Mouse (Mus musculus) MEL (cell line): Measurements from ENCODE around the gene Gm20388. TPM values are rescaled to one million over a fixed set of nuclear protein-coding genes. Genes with fewer than 3 reads are reported as not detected.

Experiments
- DNase-seq: peaks from one replicate; pipeline ENCODE4 v3.0.0; 2011; ENCODE audit warnings: low read depth, low spot score
- H3K27ac ChIP-seq: 2 replicates; pipeline ENCODE4 v1.5.1; 2012; ENCODE audit warnings: low read depth, mild to moderate bottlenecking, control low read depth, low read length, moderate library complexity; ENCODE audit not compliant: control insufficient read depth
- H3K27me3 ChIP-seq, 2 experiments: fragments of 150-350 bp in 1 of 2; sonication (generic) in 1 of 2; 2 replicates each; pipeline ENCODE4 v1.6.1; 2012; ENCODE audit warnings: low read length in 2 of 2, mild to moderate bottlenecking in 2 of 2, improper control_type of control experiment in 1 of 2, moderate library complexity in 1 of 2; ENCODE audit not compliant: insufficient read depth in 2 of 2, control insufficient read depth in 1 of 2
- H3K36me3 ChIP-seq, 2 experiments: 2 replicates each; pipeline ENCODE4 v1.6.1; 2012 to 2014; ENCODE audit warnings: low read length in 2 of 2, improper control_type of control experiment in 1 of 2, inconsistent platforms in 1 of 2, mild to moderate bottlenecking in 1 of 2; ENCODE audit not compliant: insufficient read depth in 2 of 2, control insufficient read depth in 1 of 2
- H3K4me1 ChIP-seq, 2 experiments: fragments of 150-350 bp in 1 of 2; sonication (generic) in 1 of 2; 2 replicates each; pipeline ENCODE4 v1.6.1; 2012; ENCODE audit warnings: low read length in 2 of 2, improper control_type of control experiment in 1 of 2, mild to moderate bottlenecking in 1 of 2; ENCODE audit not compliant: insufficient read depth in 2 of 2, control insufficient read depth in 1 of 2
- H3K4me3 ChIP-seq, 2 experiments: fragments of 150-350 bp in 1 of 2; sonication (generic) in 1 of 2; 2 replicates each; pipeline ENCODE4 v1.5.1; 2012; ENCODE audit warnings: low read depth in 2 of 2, low read length in 2 of 2, mild to moderate bottlenecking in 2 of 2, moderate library complexity in 2 of 2, control low read depth in 1 of 2, improper control_type of control experiment in 1 of 2; ENCODE audit not compliant: control insufficient read depth in 1 of 2, insufficient read depth in 1 of 2
- H3K79me2 ChIP-seq: 2 replicates; pipeline ENCODE4 v1.6.1; 2012; ENCODE audit warnings: mild to moderate bottlenecking, low read length, moderate library complexity; ENCODE audit not compliant: control insufficient read depth, poor library complexity, insufficient read depth
- H3K9ac ChIP-seq: 2 replicates; pipeline ENCODE4 v1.6.1; 2012; ENCODE audit warnings: low read depth, mild to moderate bottlenecking, control low read depth, low read length, moderate library complexity; ENCODE audit not compliant: control insufficient read depth, poor library complexity, severe bottlenecking
- H3K9me3 ChIP-seq: fragments of 150-350 bp; sonication (generic); replicated peaks from 2 replicates; pipeline ENCODE4 v1.6.1; 2012; ENCODE audit warnings: mild to moderate bottlenecking, low read length, improper control_type of control experiment, moderate library complexity; ENCODE audit not compliant: insufficient read depth
- CHD2 ChIP-seq: IDR thresholded peaks from 2 replicates; pipeline ENCODE4 v1.6.1; 2011; ENCODE audit warnings: low read length, improper control_type of control experiment
- CTCF ChIP-seq, 3 experiments: IDR thresholded peaks in 2 of 3; conservative IDR thresholded peaks in 1 of 3; 2 replicates each; pipeline ENCODE4 v1.5.1; 2011 to 2012; ENCODE audit warnings: low read length in 3 of 3, low read depth in 2 of 3, mild to moderate bottlenecking in 2 of 3, improper control_type of control experiment in 1 of 3, inconsistent platforms in 1 of 3, mixed read lengths in 1 of 3, moderate library complexity in 1 of 3; ENCODE audit not compliant: control insufficient read depth in 1 of 3, insufficient read depth in 1 of 3, poor library complexity in 1 of 3, severe bottlenecking in 1 of 3
- E2F4 ChIP-seq: IDR thresholded peaks from 2 replicates; pipeline ENCODE4 v1.6.1; 2011; ENCODE audit warnings: low read depth, low read length, improper control_type of control experiment, borderline replicate concordance
- ELF1 ChIP-seq: IDR thresholded peaks from 2 replicates; pipeline ENCODE4 v1.6.1; 2014; ENCODE audit warnings: low read depth, mild to moderate bottlenecking, inconsistent platforms, low read length, improper control_type of control experiment, moderate library complexity
- EP300 ChIP-seq, 2 experiments: IDR thresholded peaks; 2 replicates each; pipeline ENCODE4 v1.6.1; 2011; ENCODE audit warnings: improper control_type of control experiment in 2 of 2, low read length in 2 of 2, low read depth in 1 of 2, mild to moderate bottlenecking in 1 of 2
- GABPA ChIP-seq: IDR thresholded peaks from 2 replicates; pipeline ENCODE4 v1.6.1; 2012; ENCODE audit warnings: low read depth, mild to moderate bottlenecking, inconsistent platforms, low read length, improper control_type of control experiment, moderate library complexity
- GATA1 ChIP-seq: IDR thresholded peaks from 2 replicates; pipeline ENCODE4 v1.6.1; 2011; ENCODE audit warnings: low read depth, low read length, improper control_type of control experiment
- HCFC1 ChIP-seq: IDR thresholded peaks from 2 replicates; pipeline ENCODE4 v1.6.1; 2012; ENCODE audit warnings: low read depth, mild to moderate bottlenecking, inconsistent platforms, low read length, improper control_type of control experiment, moderate library complexity
- MAX ChIP-seq: IDR thresholded peaks from 2 replicates; pipeline ENCODE4 v1.6.1; 2011; ENCODE audit warnings: low read length, improper control_type of control experiment
- MAZ ChIP-seq: IDR thresholded peaks from 2 replicates; pipeline ENCODE4 v1.6.1; 2012; ENCODE audit warnings: low read depth, mild to moderate bottlenecking, inconsistent platforms, low read length, improper control_type of control experiment
- MYB ChIP-seq: IDR thresholded peaks from 2 replicates; pipeline ENCODE4 v1.6.1; 2011; ENCODE audit warnings: mild to moderate bottlenecking, low read depth, low read length, improper control_type of control experiment
- MYC ChIP-seq: IDR thresholded peaks from 2 replicates; pipeline ENCODE4 v1.6.1; 2011; ENCODE audit warnings: low read depth, mild to moderate bottlenecking, low read length, improper control_type of control experiment, moderate library complexity
- POLR2AphosphoS2 ChIP-seq: IDR thresholded peaks from 2 replicates; pipeline ENCODE4 v1.6.1; 2011; ENCODE audit warnings: low read length, improper control_type of control experiment
- POLR2AphosphoS5 ChIP-seq: IDR thresholded peaks from 2 replicates; pipeline ENCODE4 v1.6.1; 2012; ENCODE audit warnings: low read depth, borderline replicate concordance, mild to moderate bottlenecking, inconsistent platforms, low read length, moderate library complexity, mixed read lengths
- TAL1 ChIP-seq: IDR thresholded peaks from 2 replicates; pipeline ENCODE4 v1.6.1; 2012; ENCODE audit warnings: mild to moderate bottlenecking, inconsistent platforms, low read length, moderate library complexity, mixed read lengths
- TBP ChIP-seq: IDR thresholded peaks from 2 replicates; pipeline ENCODE4 v1.8.0; 2011; ENCODE audit warnings: low read depth, low read length, improper control_type of control experiment
- TCF12 ChIP-seq: IDR thresholded peaks from 2 replicates; pipeline ENCODE4 v1.6.1; 2014; ENCODE audit warnings: low read depth, mild to moderate bottlenecking, inconsistent platforms, low read length, improper control_type of control experiment, moderate library complexity
- UBTF ChIP-seq: IDR thresholded peaks from 2 replicates; pipeline ENCODE4 v1.6.1; 2012; ENCODE audit warnings: low read depth, mild to moderate bottlenecking, inconsistent platforms, low read length, improper control_type of control experiment, moderate library complexity, borderline replicate concordance; ENCODE audit not compliant: insufficient read depth
- USF2 ChIP-seq, 2 experiments: IDR thresholded peaks; 2 replicates each; pipeline ENCODE4 v1.6.1; 2011 to 2012; ENCODE audit warnings: improper control_type of control experiment in 2 of 2, low read length in 2 of 2, borderline replicate concordance in 1 of 2, inconsistent platforms in 1 of 2, low read depth in 1 of 2, mild to moderate bottlenecking in 1 of 2; ENCODE audit not compliant: insufficient read depth in 1 of 2
- ZNF384 ChIP-seq: IDR thresholded peaks from 2 replicates; pipeline ENCODE4 v1.6.1; 2012; ENCODE audit warnings: low read depth, mild to moderate bottlenecking, inconsistent platforms, low read length, improper control_type of control experiment
- polyA plus RNA-seq, 2 experiments: library from polyadenylated mRNA; stranded (reverse) in 1 of 2; unstranded in 1 of 2; fragments of >175 nt in 1 of 2; fragments of >200 nt in 1 of 2; gene quantifications; 2 replicates each; pipeline versions ENCODE4 v1.2.1 to v1.2.4; 2012; ENCODE audit warnings: low replicate concordance in 2 of 2, low read depth in 1 of 2; ENCODE audit not compliant: insufficient read length in 2 of 2, insufficient read depth in 1 of 2, missing spikeins in 1 of 2
- total RNA-seq: library from RNA; depleted of rRNA; stranded (reverse); fragments of 300-350 nt; gene quantifications from 2 replicates; pipeline ENCODE4 v1.2.3, GENCODE M21; 2012

The Gm20388 gene
- total and polyA plus RNA-seq, 3 experiments, result 11.1 to 17.8 TPM; not detected in 1

DNA sequence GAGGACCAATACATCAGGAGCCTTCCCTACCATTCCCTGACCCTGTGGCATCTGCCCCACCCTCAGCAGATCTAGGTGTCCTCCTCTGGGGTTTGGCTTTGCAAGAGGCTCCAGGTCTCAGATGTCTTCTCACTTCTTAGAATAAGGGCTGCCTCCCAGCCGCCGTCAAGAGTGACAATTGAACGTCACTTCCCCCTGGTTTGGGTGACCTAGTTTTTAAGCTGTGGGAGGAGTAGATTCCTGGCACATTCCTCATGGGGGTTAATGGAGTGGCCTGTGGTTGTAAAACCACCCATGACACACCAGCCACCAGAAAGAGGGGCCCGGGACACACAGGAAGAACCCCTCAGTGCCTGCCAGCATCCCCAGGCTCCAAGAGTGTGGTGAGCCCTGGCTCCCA is 140.4 kb downstream of the Gm20388 start:
- Histone ChIP-seq H3K27ac (no peak overlapping the region), H3K9ac (no peak overlapping the region), H3K79me2 (no peaks in the 10 kb centered on the region), H3K27me3 (no peaks in the 10 kb centered on the region), H3K4me1 (no peaks in the 10 kb centered on the region), H3K4me3 (no peak overlapping the region), H3K36me3 (no peaks in the 10 kb centered on the region), H3K9me3 (no peaks in the 10 kb centered on the region)
- DNase-seq, result no peak
- TF ChIP-seq ELF1, result no peak
- TF ChIP-seq CHD2, result no peak

DNA sequence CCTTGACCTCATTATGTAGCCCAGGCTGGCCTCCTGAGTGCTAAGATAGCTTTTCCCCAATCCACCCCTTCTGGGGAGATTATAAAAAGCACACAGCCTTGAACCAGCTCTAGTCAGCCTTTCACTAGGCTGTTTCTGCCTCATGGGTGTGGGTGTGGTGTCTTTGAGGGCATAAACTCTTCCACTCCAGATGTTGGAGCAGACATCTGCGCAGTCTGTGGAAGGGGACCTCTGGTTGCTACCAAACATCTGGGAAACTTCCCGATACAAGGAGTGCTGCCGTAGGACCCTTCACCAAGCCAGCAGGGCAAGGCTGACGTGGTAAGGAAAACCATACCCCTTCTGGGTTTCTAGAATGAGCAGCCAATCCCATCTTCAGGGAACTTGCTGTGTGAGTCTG is 141.3 kb downstream of the Gm20388 start:
- Histone ChIP-seq H3K4me3 (no peak overlapping the region), H3K27ac (no peak overlapping the region), H3K9me3 (no peaks in the 10 kb centered on the region), H3K27me3 (no peaks in the 10 kb centered on the region), H3K36me3 (no peaks in the 10 kb centered on the region), H3K4me1 (no peaks in the 10 kb centered on the region), H3K9ac (no peak overlapping the region), H3K79me2 (no peaks in the 10 kb centered on the region)
- TF ChIP-seq ZNF384, result no peak
- TF ChIP-seq CTCF (IDR thresholded peaks at IDR 0.05 in 2 of 3, conservative IDR thresholded peaks at IDR 0.05 in 1 of 3; ENCODE audit: control insufficient read depth in 1 of 3, insufficient read depth in 1 of 3, low read depth in 2 of 3, low read length in 3 of 3, poor library complexity in 1 of 3, severe bottlenecking in 1 of 3), result no peak
- no peak for TF ChIP-seq MYB
- no peak for TF ChIP-seq CHD2
- TF ChIP-seq MAX, result no peak
- TF ChIP-seq POLR2AphosphoS5, result no peak
- TF ChIP-seq UBTF, result no peak
- DNase-seq, result no peak

DNA sequence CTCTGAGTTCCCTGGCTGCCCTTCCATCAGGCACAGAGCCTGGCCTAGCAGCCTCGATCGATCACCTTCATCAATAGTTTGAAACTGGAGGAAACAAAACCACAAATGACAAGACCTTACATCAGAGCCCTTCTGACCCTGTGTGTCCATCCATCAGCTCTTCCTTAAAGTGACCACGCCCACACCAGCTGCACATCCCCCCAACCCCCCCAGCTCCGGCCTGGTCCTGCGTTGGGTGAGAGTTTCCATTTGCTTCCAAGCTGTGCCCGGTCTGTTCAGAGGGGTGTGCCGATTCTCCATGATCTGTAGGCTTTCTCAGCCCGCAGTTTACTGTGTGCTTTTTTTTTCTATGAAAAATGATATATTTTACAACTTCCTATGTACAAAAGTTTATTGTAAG is 141.7 kb downstream of the Gm20388 start:
- H3K4me3 ChIP-seq, result no peak overlapping the region
- no peak overlapping the region for H3K27ac ChIP-seq
- no peaks in the 10 kb centered on the region for H3K36me3 ChIP-seq
- no peaks in the 10 kb centered on the region for H3K4me1 ChIP-seq
- TF ChIP-seq HCFC1 (no peak), ELF1 (no peak), TAL1 (no peak), TCF12 (no peak), TBP (no peak), GATA1 (no peak), MAZ (no peak), POLR2AphosphoS2 (no peak), E2F4 (no peak), GABPA (no peak), MYC (no peak), EP300 (IDR thresholded peaks at IDR 0.05; ENCODE audit: low read depth in 1 of 2, low read length in 2 of 2) (no peak), USF2 (IDR thresholded peaks at IDR 0.05; ENCODE audit: borderline replicate concordance in 1 of 2, insufficient read depth in 1 of 2, low read depth in 1 of 2, low read length in 2 of 2) (no peak), UBTF (no peak)
- TF ChIP-seq, all 39 proteins: peak for 0
- Histone ChIP-seq H3K27me3 (no peaks in the 10 kb centered on the region), H3K79me2 (no peaks in the 10 kb centered on the region), H3K9ac (no peak overlapping the region), H3K9me3 (no peaks in the 10 kb centered on the region)
- no peak for DNase-seq
